Mouse (Mus musculus) megakaryocyte progenitor cell, adult 5-6 weeks (primary cell): ENCODE data around the gene Yipf2. TPM values are rescaled to one million over a fixed set of nuclear protein-coding genes. Genes with fewer than 3 reads are reported as not detected.
"Not testable (repeated sequence)": the region's sequence is repeated elsewhere in the genome, so short reads cannot be mapped to it uniquely, and the experiment has no call there.

Experiments used
- ATAC-seq: replicated peaks from 2 replicates; pipeline ENCODE4 v1.8.0; 2016; ENCODE audit warnings: mild to moderate bottlenecking, moderate TSS enrichment, inconsistent platforms; ENCODE audit not compliant: poor library complexity
- total RNA-seq, 2 experiments: library from RNA; stranded (forward) in 1 of 2; stranded (reverse) in 1 of 2; fragments of 157-497, 149-512 nt in 1 of 2; fragments of 200-1000 nt in 1 of 2; gene quantifications; 2 replicates each; pipeline versions ENCODE4 v1.2.3 to v1.2.4; 2015 to 2017

Gene Yipf2
- total RNA-seq, 2 experiments from 2014 or later = 6.6 to 19.0 TPM

DNA sequence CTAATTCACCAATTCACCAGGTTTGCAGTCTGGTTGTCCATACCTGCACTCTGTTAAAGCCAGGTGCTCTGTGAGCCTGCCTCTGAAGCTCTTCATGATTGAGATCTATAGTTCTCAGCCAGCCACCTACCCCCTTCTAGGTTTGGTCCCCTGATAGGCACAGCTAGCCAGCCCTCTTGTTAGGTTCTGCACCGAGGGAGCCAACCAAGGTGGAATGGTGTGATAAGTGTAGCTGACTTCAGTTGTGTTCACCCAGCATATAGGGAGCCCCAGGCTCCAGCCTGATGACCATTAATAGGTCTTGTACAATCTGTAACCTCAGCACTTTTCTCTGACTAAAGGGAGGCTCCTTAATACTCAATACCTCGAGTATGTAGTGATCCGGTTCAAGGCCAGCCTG lies 7.6 kb upstream of the Yipf2 start:
- peak; percentile 18; the same call in 1 of the 2 replicates for ATAC-seq

DNA sequence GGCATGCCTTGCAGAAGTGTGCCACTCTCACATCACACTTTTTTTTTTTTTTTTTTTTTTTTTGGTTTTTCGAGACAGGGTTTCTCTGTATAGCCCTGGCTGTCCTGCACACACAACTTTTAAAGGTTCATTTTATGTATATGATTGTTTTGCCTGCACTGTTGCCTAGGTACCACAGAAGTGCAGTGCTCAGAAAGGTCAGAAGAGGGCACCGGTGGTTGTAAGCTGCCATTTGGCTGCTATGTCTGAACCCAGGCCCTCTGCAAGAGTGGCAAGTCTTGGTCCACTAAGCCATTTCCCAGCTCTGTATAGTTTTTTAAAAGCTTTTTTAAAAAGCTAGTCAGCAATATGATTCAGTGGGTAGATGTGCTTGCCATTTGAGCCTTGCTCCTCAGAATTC lies 5.6 kb upstream of the Yipf2 start:
- ATAC-seq = peak; percentile 76

DNA sequence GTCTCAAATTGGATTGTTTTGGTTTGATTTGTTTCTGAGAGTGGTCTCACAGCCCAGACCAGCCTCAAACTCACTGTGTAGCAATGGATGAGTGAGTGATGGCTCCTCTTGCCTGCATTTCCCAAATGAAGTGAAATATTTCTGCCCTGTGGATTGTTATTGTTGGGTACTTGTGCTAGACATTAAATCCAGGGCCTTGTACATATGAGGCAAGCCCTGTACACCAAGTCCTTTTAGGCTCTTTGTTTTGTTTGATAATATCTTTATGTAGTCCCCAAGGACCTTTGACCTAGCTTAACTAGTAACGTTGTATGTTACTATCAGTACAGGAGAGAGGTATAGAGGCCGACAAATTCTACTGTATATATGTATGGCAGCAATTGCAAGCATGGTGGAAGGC lies 2.2 kb upstream of the Yipf2 start:
- ATAC-seq = no peak

DNA sequence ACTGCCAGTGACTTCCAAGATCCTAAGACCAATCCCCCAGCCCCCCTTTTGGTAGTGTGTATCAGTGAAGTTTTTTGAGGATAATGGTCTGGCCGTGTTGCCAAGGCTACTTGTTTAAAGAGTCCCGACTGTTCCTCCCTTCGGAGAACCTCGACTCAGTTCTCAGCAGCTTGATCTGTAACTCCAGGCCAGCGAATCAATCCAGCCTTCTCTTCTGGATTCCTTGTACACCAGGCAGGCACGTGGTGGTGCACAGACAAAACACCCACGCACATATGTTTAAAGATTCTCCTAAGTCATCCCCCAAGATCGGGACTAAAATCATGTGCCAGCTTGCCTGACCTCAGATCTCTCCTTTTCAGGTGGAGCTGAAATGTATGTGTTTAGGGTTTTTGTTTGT lies 1.7 kb upstream of the Yipf2 start:
- not testable (repeated sequence) for ATAC-seq

DNA sequence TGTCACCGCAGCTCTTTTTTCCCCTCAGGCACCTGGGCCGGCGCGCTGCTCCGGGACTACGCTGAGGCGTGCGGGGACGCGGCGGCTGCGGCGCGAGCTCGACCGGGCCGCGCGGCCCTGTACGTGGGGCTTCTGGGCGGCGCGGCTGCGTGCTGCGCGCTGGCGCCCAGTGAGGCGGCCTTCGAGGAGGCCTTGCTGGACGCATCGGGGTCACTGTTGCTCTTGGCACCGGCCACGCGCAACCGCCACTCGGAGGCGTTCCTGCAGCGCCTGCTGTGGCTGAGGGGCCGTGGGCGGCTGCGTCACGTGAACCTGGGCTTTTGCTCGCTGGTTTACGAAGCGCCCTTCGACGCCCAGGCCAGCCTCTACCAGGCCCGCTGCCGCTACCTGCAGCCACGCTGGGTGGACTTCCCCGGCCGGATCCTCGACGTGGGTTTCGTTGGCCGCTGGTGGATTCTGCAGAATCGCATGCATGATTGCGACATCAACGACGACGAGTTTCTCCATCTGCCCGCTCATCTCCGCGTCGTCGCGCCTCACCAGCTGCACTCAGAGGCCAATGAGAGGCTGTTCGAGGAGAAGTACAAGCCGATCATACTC lies 594 bp upstream of the Yipf2 start:
- peak; percentile 36 for ATAC-seq

DNA sequence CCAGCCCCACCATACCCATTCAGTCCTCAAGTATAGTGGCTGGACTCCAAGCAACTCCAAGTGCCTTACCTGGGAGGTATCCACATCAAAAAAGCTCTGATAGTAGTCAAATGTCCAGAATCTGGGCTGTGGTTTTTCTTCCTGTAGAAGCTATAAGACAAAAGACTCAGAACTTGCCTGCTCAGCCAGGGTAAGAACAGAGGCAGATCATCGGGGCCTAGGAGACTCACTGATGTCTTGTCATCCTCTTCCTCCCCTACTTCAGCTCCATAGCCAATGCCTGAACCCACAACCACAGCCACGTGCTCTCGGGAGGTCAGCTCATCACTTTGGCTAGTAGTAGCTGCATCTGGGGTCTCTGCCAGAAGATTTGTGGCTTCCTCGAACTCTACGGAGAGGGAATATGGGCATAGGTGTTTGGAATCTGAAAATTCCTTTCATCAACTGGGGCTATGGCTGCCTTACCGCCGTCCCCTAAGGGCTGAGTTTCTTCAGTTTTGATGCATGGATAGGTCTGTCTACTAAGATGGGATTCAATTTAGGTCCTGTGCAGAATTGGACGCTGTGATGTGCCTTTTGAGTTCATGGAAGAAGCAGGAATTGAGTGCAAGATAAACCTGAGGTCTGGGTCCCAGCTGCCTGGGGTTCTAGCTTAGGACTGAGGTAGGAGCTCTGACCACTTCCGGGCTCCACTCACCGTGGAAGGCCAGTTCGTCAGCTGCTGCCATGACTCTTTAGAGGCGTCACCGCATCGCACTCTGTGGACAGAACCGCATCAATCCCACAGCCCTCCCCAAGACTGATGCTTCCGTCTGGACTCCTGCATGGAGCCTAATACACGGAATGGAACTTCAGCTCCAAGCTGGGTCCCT lies 561 bp downstream of the Yipf2 start:
- ATAC-seq = peak; percentile 44

DNA sequence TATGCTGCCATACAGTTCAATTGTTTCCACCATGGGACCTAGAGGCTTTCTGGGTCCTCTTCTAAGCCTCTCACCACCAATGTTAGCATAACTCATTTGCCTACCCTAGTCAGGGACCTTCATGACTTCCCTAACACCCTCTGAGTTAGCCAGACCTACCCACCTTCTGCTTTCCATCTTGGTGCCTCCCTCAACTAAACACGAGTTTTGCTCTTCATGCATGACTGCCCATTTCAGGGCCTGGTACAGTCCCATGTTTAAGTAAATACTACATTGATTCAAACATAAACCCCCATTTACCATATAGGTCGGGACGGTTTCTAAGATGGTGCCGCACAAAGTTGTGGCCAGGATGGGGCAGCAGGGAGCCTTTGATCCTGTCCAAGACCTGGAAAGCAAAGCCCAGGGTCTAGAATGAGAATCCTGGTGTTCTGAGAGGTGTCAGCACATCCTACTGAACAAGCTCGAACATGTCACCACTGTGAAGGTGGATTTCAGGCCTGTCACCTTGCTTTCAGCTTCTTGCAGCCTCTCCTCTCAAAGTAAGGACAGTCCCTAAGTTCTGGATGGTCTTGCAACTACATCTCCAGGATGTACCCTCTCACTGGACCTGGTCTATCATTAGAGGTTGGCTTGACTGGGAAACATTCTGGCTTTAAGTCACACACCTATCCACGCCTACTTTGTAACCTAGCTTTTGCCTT lies 1.3 kb downstream of the Yipf2 start:
- ATAC-seq = no peak

DNA sequence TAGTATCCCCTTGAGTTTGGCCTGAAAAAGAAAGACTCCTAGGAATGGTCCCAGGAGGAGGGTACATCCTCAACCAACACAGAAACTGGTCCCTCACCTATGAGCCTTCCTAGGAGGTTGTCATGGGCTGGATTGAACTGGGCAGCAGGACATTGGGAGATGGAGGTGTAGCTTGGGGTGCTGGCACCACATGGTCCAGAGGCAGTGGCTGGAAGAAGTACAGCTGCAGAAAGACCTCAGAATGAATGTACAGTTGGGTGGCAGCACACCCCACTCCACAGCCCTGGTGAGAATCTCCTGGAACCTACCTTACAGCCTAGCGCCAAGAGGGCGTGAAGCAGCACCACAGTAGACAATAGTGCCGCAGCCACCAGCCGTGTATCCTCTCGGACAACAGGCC lies 3.1 kb downstream of the Yipf2 start:
- no peak for ATAC-seq

DNA sequence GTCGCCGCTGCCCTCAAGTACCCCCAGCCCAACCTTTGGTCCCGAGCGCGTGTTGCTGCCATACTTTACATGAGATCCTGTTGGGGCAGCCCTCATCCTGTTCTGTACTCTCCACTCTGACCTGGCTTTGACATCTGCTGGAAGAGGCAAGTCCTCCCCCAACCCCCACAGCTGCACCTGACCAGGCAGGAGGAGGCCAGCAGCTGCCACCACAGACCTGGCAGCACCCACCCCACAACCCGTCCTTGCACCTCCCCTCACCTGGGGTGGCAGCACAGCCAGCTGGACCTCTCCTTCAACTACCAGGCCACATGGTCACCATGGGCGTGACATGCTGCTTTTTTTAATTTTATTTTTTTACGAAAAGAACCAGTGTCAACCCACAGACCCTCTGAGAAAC lies 4.3 kb downstream of the Yipf2 start:
- no peak for ATAC-seq

DNA sequence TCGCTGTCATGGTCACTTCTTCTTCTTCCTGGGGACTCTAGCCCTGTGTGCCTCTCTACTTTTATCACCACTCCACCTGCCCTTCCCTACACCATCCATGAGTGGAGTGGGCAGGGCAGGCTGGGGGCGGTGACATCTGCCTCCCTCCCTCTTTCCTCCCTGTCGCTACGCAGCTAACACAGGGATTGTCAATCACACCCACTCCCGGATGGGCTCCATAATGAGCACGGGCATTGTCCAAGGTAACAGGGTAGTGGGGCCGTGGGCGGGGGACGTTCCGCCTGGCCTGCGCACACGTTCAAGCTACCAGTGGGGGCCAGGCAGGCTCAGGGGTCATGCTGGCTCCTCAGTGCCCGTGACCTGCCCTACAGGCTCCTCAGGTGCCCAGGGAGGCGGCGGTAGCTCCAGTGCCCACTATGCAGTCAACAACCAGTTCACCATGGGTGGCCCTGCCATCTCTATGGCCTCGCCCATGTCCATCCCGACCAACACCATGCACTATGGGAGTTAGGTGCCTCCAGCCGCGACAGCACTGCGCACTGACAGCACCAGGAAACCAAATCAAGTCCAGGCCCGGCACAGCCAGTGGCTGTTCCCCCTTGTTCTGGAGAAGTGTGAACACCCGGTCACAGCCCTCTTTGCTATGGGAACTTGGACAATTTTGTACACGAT lies 4.8 kb downstream of the Yipf2 start:
- no peak for ATAC-seq

DNA sequence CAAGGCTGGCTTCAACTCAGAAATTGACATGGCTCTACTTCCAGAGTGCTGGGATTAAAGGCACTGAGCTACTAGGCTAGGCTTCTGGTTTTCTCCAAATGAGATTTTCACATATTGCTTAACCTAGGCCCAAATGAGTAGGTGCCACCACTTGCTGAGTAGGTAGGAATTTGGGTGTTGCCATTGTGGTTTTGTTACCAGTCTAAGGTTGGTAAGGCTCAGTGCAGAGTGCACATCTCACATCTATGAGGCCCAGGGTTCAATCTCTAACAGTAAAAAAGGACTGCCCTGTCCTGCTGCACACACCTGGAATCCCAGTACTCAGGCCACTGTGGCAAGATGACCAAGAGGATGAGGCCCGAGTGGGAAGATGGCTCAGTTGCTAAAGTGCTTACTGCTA lies 7.2 kb downstream of the Yipf2 start:
- no peak for ATAC-seq

DNA sequence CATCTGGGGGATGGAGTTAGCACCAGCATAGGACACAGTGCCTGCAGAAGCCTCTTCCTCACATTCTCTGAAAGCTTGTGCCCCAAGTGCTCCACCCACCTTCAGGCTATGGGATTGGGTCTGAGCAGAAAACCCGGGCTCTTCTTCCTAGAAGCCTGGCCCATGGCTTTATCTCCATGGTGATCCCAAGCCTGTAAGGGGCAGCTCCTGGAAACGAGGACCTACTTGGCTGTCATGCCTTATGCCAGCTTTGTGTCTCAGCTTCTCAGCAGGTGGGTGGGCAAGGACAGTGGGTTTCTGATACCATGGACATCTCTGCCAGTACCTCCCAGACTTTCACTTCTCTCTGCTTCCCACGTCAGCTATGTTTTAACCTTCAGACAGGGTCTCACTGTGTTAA lies 14.4 kb downstream of the Yipf2 start:
- no peak for ATAC-seq

DNA sequence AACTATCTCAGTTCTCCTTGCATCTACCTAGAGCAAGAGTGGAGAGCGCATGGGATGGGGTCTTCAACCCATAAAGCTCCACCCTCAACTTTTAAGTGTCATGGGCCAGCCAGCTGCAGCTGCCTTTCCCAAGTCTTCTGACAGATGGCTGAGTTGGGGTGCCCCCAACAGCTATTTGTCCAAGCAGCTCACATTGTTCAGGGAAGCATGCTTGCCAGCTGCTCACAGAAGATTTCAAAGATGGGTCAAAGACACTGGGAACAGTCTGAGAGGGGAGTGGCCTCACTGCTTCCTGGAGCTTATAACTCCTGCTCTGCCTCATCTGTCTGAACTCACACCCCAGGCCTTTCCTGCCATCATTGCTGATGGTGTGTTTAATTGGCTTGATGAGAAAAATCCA lies 16.3 kb downstream of the Yipf2 start:
- no peak for ATAC-seq

DNA sequence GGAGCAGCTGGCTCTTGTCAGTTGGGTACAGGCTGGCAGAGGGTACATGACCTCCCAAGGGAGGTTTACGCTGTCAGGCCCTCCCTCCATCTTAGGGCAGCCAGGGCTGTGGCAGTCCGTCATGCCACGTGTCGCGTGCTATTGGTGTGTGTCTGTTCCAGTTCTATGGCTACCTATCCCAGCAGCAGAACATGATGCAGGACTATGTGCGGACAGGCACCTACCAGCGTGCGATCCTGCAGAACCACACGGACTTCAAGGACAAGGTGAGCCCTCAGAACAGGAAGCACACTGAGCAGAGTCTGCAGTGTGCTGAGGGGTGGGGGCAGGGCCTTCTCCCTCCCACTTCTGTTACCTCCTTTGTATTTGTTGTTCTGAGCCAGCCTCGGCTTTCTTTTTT lies 17.4 kb downstream of the Yipf2 start:
- ATAC-seq = no peak

DNA sequence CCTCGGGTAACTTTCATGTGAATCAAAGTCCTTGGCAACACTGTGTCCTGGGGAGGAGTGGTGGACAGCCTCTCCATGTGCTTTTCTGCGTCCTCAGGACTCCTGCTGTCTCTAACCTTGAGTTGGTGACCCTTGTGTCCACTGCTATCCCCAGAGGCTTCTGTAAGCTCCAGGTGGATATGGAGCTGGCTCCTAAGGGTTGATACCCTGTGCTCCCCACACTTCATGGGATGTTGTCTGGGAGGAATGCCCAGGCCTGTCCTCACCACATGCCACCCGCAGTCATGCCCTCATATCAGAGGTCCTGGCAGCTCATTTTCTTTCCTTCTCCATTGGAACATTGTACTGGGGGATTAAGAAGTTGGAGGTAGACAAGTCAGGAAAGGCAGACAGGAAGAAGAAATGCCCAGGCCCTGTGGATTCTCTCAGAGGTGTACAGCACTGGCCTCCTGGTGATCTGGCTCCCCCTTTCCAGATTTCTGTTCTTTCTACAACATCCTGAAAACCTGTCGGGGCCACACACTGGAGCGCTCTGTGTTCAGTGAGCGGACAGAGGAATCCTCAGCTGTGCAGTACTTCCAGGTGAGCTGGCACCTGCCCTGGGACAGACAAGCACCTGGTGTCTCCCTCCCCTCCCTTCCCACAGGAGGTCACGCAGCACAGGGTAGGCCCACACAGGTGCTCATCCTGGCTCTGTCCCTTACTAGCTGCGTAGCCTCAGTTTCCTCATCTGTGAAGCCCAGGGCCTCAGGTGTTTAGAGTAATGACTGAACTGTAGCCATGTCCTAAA lies 18.4 kb downstream of the Yipf2 start:
- no peak for ATAC-seq

DNA sequence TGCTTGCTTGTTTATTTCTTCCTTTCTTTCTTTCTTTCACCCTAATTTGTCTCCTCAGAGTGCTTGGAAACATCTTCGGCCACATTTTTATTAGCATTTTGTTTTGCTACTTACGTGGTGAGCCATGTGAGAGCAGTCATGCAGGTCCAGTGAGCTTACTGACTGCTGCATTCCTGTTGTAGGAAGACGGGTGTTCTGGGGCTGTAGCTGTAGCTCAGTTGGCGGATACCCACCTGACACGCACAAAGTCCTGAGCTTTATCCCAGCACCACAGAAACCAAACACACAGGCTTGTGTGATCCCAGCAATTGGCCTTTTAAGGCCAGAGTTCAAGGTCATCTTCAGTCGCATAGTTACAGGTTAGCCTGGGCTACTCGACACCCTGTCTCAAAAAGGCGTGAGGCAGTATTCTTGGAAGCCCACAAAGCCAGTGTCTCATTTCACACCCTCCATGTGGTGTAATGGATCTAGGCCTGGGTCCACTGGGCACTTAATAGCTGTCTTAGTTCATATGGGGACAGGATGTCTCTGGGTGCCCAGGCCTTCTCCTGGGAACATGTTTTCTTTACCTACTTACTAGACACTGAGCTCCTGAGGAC lies 23.9 kb downstream of the Yipf2 start:
- ATAC-seq = no peak

DNA sequence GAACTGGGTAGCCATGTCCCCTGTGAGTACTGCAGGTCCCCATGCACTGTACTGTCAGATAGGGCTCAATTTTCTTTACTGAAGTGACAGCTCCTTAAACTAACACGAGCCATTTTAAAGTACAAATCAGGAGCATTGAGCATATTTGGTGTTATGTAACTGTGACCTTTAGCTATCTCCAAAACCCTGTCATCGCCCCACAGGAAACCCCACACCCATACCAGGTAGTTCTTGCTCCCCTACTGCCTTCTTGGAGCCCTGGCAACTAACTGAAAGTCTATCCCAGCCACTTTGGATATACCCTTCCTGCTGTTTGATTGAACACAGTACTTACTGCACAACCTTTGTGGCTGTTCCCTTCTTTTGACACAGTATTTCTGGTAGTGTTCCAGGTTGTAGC lies 25.6 kb downstream of the Yipf2 start:
- no peak for ATAC-seq

DNA sequence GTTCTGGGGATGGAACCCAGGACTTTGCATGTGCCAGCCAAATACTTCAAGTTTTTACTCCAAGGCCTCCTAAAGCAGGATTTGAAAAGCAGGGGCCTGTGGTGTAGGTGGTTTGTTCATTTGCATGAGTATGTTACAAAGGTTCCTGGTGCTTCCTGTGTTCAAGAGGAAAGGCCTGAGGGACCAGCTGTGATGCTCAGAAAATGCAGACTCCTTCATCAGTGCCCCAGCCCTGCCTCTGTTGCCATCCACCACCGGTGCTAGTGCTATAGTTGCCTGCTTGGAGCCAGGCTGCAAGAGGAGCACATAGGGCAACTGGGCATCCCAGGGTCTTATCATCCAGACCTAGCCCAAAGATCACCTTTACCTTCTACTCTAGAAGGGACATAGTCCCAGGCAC lies 26.1 kb downstream of the Yipf2 start:
- no peak for ATAC-seq

DNA sequence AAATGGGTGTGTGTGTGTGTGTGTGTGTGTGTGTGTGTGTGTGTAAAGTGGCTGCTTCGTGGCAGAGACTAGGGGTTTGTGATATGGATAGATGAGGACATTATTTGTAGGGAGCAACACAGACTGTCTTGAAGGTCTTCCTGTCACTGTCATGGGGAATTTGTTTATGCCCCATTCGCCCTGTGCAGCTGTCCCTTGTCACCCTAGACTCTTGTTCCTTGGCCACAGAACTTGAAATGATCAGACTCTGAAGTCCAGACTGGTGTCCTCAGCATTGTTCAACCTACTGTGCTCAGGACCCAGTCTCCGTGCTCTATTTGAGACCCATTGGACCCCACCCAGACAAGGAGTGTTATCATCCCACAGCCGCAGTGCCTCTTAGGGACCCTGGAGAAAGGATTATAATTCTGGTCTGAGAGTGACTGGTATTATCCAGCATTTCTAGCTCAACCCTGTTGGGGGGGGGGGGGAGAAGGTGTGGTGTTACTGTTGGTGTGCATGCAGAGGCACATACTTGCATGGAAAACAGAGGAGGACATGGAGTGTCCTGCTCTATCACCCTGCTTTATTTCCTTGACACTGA lies 27.5 kb downstream of the Yipf2 start:
- ATAC-seq = 0 out of 2 replicates have a peak, but pooled peaks have one; percentile 23

DNA sequence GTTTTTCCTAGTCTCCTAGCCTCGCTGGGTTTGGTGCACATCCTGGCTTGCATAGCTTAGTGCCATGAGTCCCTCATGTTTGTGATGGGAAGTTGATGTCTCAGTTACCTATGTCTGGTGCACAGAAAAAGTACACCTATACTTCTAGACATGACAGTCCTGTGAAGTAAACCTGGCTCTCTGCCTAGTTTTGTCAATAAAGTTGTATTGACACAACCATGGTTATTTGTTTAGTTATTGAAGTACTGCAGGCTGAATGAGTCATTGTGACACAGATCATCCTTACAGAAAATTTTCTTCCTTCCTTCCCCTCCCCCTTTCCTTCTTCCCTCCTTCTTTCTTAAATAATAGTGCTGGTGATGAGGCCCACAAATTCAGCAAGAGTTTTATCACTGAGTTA lies 28.2 kb downstream of the Yipf2 start:
- ATAC-seq = no peak
